Mouse (Mus musculus) layer of hippocampus, adult 8-10 months (tissue): ENCODE data around the gene Mansc4. TPM values are rescaled to one million over a fixed set of nuclear protein-coding genes. Genes with fewer than 3 reads are reported as not detected.

ENCODE experiments used
- DNase-seq, 2 experiments: peaks; one replicate each; pipeline ENCODE4 v3.0.0; 2022; ENCODE audit warnings: low spot score in 2 of 2
- total RNA-seq, 4 experiments: library from RNA; stranded (reverse); gene quantifications; 2 replicates each; pipeline ENCODE4 v1.2.4; 2022

The Mansc4 gene
- total RNA-seq, 4 experiments from 2014 or later = 0.34 TPM; not detected in 3

- no peak for DNase-seq
Observed at GRCm38 (mm10) chr6:147079919-147080318, 6.9 kb downstream of the Mansc4 start.

- no peak for DNase-seq
Observed at GRCm38 (mm10) chr6:147076878-147077277, 10.0 kb downstream of the Mansc4 start.

GRCm38 (mm10) chr6:147075808-147076387, 10.9 kb downstream of the Mansc4 start:
- DNase-seq = no peak

- no peak for DNase-seq
Observed at GRCm38 (mm10) chr6:147064944-147065261, 21.9 kb downstream of the Mansc4 start.

- no peak for DNase-seq
Observed at GRCm38 (mm10) chr6:147064226-147064943, 22.4 kb downstream of the Mansc4 start.

GRCm38 (mm10) chr6:147062694-147063093, 24.1 kb downstream of the Mansc4 start:
- DNase-seq = no peak

GRCm38 (mm10) chr6:147062034-147062433, 24.8 kb downstream of the Mansc4 start:
- DNase-seq = no peak

- no peak for DNase-seq
Observed at GRCm38 (mm10) chr6:147061630-147062029, 25.2 kb downstream of the Mansc4 start.

- no peak for DNase-seq
Observed at GRCm38 (mm10) chr6:147059326-147059725, 27.5 kb downstream of the Mansc4 start.

- DNase-seq = no peak
Observed at GRCm38 (mm10) chr6:147055374-147055977, 31.4 kb downstream of the Mansc4 start.

- no peak for DNase-seq
Observed at GRCm38 (mm10) chr6:147053785-147054646, 32.8 kb downstream of the Mansc4 start.

- DNase-seq = no peak
Observed at GRCm38 (mm10) chr6:147052440-147052839, 34.4 kb downstream of the Mansc4 start.

- no peak for DNase-seq
Observed at GRCm38 (mm10) chr6:147051666-147052065, 35.2 kb downstream of the Mansc4 start.

- DNase-seq = no peak
Observed at GRCm38 (mm10) chr6:147049239-147049805, 37.5 kb downstream of the Mansc4 start.

- no peak for DNase-seq
Observed at GRCm38 (mm10) chr6:147043633-147044032, 43.2 kb downstream of the Mansc4 start.

- DNase-seq = peak; percentile 79 to 80
Observed at GRCm38 (mm10) chr6:147042291-147043290, 44.2 kb downstream of the Mansc4 start, which contains the start of gene Mrps35. Gene Mrps35 (plus strand): TSS chr6:147042764.

- no peak for DNase-seq
Observed at GRCm38 (mm10) chr6:147032303-147032925, 54.4 kb downstream of the Mansc4 start, which contains the start of gene Rep15. Gene Rep15 (plus strand): TSS chr6:147032584.

- DNase-seq = no peak
Observed at GRCm38 (mm10) chr6:147030096-147030885, 56.5 kb downstream of the Mansc4 start.

GRCm38 (mm10) chr6:147029591-147029990, 57.2 kb downstream of the Mansc4 start:
- no peak for DNase-seq
